Mouse (Mus musculus) erythroblast, embryonic 14.5 days (primary cell): ENCODE data around the gene S100b.

Source experiments
- GATA1 ChIP-seq: IDR thresholded peaks from 2 replicates; pipeline ENCODE4 v1.6.1; 2012; ENCODE audit warnings: low read length, inconsistent platforms, mixed read lengths
- TAL1 ChIP-seq: IDR thresholded peaks from 3 replicates; pipeline ENCODE4 v1.6.1; 2012; ENCODE audit warnings: low read length, inconsistent platforms, mixed read lengths

DNA sequence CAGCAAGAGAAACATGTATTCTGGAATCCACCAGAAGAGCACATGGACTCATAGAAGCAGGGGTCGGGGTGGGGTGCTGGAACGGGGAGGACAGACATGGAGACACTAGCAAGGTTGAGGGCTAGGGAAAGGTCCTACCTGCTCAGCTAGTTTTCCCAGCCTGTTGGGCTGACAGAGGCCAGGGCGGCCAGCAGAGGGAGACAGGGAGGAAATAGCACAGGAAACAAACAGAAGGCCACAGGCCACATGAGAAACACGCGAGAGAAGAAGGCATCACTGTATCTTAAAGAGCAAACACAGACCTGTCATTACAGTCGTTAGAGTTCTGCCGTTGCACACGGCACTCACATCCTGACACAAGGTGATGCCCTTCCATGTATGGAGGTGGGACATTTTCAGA is 17.6 kb downstream of the S100b start:
- TF ChIP-seq GATA1 (no peak), TAL1 (no peak)
